Mouse (Mus musculus) heart, postnatal 0 days (tissue): ENCODE measurements around the gene Foxn3.

Source experiments
- CTCF ChIP-seq: IDR thresholded peaks from 2 replicates; pipeline ENCODE4 v1.5.1; 2016; ENCODE audit warnings: antibody characterized with exemption, control low read depth, low read depth
- EP300 ChIP-seq: IDR thresholded peaks from 2 replicates; pipeline ENCODE4 v1.6.1; 2016; ENCODE audit warnings: antibody characterized with exemption, low read depth

DNA sequence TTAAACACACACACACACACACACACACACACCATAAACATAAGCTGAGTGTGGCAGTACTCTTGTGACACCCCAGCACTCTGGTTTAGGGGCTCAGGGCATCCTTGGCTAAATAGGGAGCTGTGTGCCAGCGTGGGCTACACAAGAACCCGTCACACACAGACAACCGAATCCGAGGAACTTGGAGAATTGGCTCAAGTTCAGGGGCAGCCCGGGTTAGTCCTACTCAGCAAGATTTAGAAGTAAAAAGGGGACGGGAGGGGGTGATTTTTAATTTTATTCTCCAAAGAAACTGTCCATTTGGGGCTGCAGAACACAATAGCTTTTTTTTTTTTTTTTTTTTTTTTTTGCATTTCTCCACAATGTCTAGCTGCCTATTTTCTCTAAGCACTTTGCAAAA is 332.1 kb downstream of the Foxn3 start:
- TF ChIP-seq EP300 (no peak), CTCF (no peak)
